Mouse (Mus musculus): ENCODE measurements around the gene Lancl1. TPM values are rescaled to one million over a fixed set of nuclear protein-coding genes. Genes with fewer than 3 reads are reported as not detected.

Gene Lancl1
- polyA plus RNA-seq, 1 experiment from 2014 or later = 23.4 TPM

- H3K4me2 ChIP-seq = no peak overlapping the region
- no peak overlapping the region for H3K4me3 ChIP-seq (replicated peaks)
- ATAC-seq (ENCODE audit: insufficient read depth) = no peak
- WGBS (ENCODE audit: insufficient replicate concordance) = 29% methylated on average over 1 of the region's 1 CpGs
- H3K27ac ChIP-seq (replicated peaks) = no peak overlapping the region
- no peaks in the 10 kb centered on the region for H3K27me3 ChIP-seq
- H3K36me3 ChIP-seq (replicated peaks) = no peaks in the 10 kb centered on the region
- H3K9me3 ChIP-seq (replicated peaks) = no peaks in the 10 kb centered on the region
- H3K4me1 ChIP-seq (replicated peaks) = peaks cover 4% of the 10 kb centered on the region; the same call in 1 of the 2 replicates
- H3K9ac ChIP-seq = no peak overlapping the region
Observed at GRCm38 (mm10) chr1:67045100-67045499, 6.4 kb upstream of the Lancl1 start.

DNA sequence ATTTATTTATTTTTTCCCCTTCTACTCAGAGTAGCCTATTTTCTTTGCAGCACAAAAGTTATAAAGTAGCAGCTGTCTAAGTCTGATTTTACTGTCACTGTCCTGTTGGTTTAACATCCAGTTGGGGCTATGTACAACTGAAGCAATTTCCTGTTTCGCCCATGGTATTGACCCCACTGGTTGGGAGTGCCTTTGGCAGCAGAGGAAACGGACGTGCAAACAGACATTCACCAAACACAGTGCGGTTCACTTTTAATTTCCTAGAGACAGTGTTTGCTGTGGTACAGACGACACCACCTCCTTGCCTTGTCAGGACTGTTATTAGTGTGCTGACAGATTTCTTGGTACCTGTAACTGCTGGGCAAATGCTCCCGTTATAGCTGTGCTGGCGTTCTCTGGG lies 3.9 kb upstream of the Lancl1 start:
- H3K4me2 ChIP-seq = no peak overlapping the region
- no peak overlapping the region for H3K4me3 ChIP-seq (replicated peaks)

DNA sequence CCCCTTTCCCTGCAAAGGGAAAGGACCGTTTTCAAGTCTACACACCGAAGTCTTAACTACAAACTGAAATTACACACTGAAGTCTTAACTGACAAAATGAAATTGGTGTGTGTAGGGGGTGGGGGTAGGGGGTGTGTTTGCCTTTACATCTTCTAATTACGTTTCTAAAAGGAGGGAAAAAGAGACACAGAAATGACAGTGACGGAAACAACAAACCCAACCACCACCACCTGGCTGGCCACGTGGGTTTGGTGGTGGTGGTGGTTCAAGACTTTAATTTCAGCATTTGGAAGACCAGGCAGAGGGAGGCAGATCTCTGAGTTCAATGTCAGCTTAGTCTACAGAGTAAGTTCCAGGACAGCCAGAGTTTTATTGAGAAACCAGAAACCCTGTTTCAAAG lies 411 bp upstream of the Lancl1 start:
- Histone ChIP-seq H3K27ac (replicated peaks) (no peak overlapping the region), H3K4me1 (replicated peaks) (peaks cover 24% of the 10 kb centered on the region), H3K4me2 (peak overlapping the region; percentile 86), H3K4me3 (replicated peaks) (peak overlapping the region; percentile 93), H3K9ac (peak overlapping the region; percentile 79), H3K9me3 (replicated peaks) (no peaks in the 10 kb centered on the region), H3K27me3 (no peaks in the 10 kb centered on the region), H3K36me3 (replicated peaks) (no peaks in the 10 kb centered on the region)
- ATAC-seq (ENCODE audit: insufficient read depth) = no peak
- 2% methylated on average over 5 of the region's 5 CpGs for WGBS (ENCODE audit: insufficient replicate concordance)

More for the DNA sequence above, 3.9 kb upstream of the Lancl1 start:
- Histone ChIP-seq H3K4me1 (replicated peaks) (peaks cover 20% of the 10 kb centered on the region), H3K9me3 (replicated peaks) (no peaks in the 10 kb centered on the region), H3K9ac (no peak overlapping the region), H3K27me3 (no peaks in the 10 kb centered on the region), H3K36me3 (replicated peaks) (no peaks in the 10 kb centered on the region), H3K27ac (replicated peaks) (no peak overlapping the region)
- no peak for ATAC-seq (ENCODE audit: insufficient read depth)
- 38% methylated on average over 7 of the region's 7 CpGs for WGBS (ENCODE audit: insufficient replicate concordance)

GRCm38 (mm10) chr1:67037198-67037597 lies 1.5 kb downstream of the Lancl1 start:
- H3K27me3 ChIP-seq = no peaks in the 10 kb centered on the region
- H3K27ac ChIP-seq (replicated peaks) = no peak overlapping the region
- ATAC-seq (ENCODE audit: insufficient read depth) = no peak
- no peak overlapping the region for H3K9ac ChIP-seq
- no peak overlapping the region for H3K4me3 ChIP-seq (replicated peaks)
- peaks cover 20% of the 10 kb centered on the region for H3K4me1 ChIP-seq (replicated peaks)
- H3K36me3 ChIP-seq (replicated peaks) = peaks cover 10% of the 10 kb centered on the region
- no peaks in the 10 kb centered on the region for H3K9me3 ChIP-seq (replicated peaks)
- no peak overlapping the region for H3K4me2 ChIP-seq

DNA sequence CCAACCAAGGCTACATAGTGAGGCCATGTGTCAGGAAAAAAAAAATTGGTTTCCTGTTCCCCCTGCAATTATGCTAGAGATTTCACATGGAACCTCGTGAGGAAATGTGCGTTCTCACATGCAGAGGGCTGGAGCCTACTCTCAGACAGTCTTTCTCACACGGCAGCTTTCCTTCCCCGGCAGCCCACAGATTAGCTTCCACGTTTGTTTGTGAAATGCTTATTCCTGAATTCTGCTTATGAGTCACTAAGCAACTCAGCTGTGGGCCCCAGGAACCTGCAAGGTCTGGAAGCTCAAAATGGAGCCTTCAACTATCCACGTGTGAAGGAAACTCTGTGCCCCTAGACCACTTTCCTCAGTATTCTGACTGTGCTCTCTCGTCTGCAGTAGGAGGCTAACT lies 5.4 kb downstream of the Lancl1 start:
- no peak overlapping the region for H3K4me2 ChIP-seq
- ATAC-seq (ENCODE audit: insufficient read depth) = no peak
- peaks cover 11% of the 10 kb centered on the region for H3K4me1 ChIP-seq (replicated peaks)
- no peaks in the 10 kb centered on the region for H3K9me3 ChIP-seq (replicated peaks)
- WGBS (ENCODE audit: insufficient replicate concordance) = 63% methylated on average over 7 of the region's 7 CpGs
- H3K9ac ChIP-seq = no peak overlapping the region
- peaks cover 19% of the 10 kb centered on the region for H3K36me3 ChIP-seq (replicated peaks)
- H3K27me3 ChIP-seq = no peaks in the 10 kb centered on the region
- H3K27ac ChIP-seq (replicated peaks) = no peak overlapping the region
- no peak overlapping the region for H3K4me3 ChIP-seq (replicated peaks)

GRCm38 (mm10) chr1:67026927-67027511 lies 11.7 kb downstream of the Lancl1 start:
- Histone ChIP-seq H3K4me2 (no peak overlapping the region), H3K27me3 (no peaks in the 10 kb centered on the region), H3K36me3 (replicated peaks) (peaks cover 9% of the 10 kb centered on the region; the same call in 1 of the 2 replicates), H3K9ac (no peak overlapping the region), H3K9me3 (replicated peaks) (no peaks in the 10 kb centered on the region), H3K27ac (replicated peaks) (no peak overlapping the region), H3K4me3 (replicated peaks) (no peak overlapping the region), H3K4me1 (replicated peaks) (no peaks in the 10 kb centered on the region)
- WGBS (ENCODE audit: insufficient replicate concordance) = 73% methylated on average over 6 of the region's 6 CpGs
- ATAC-seq (ENCODE audit: insufficient read depth) = 0 out of 2 replicates have a peak, but pooled peaks have one; percentile 25

DNA sequence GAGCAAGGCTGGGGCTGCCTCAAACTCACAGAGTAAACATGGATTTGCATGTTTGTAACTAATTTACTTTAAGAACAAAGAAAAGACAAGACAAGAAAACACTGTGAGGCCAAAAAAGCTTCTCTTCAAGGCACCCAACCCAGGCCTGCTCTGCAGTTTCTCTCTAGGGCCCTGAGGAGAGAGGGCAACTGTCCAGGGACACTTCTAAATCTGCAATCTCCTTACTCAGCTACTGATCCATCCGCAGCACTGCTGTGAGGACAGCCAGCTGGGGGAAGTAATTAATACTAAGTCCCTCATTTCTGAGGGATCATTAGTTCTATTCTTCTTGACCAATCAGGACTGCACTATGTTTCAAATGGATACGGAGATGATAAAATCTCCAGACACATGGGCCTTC lies 12.5 kb downstream of the Lancl1 start:
- peaks cover 7% of the 10 kb centered on the region; the same call in 1 of the 2 replicates for H3K36me3 ChIP-seq (replicated peaks)
- no peak overlapping the region for H3K27ac ChIP-seq (replicated peaks)
- H3K4me1 ChIP-seq (replicated peaks) = no peaks in the 10 kb centered on the region
- no peak overlapping the region for H3K9ac ChIP-seq
- H3K4me2 ChIP-seq = no peak overlapping the region
- H3K4me3 ChIP-seq (replicated peaks) = no peak overlapping the region
- no peak for ATAC-seq (ENCODE audit: insufficient read depth)
- H3K9me3 ChIP-seq (replicated peaks) = no peaks in the 10 kb centered on the region
- 68% methylated on average over 2 of the region's 2 CpGs for WGBS (ENCODE audit: insufficient replicate concordance)
- H3K27me3 ChIP-seq = no peaks in the 10 kb centered on the region

DNA sequence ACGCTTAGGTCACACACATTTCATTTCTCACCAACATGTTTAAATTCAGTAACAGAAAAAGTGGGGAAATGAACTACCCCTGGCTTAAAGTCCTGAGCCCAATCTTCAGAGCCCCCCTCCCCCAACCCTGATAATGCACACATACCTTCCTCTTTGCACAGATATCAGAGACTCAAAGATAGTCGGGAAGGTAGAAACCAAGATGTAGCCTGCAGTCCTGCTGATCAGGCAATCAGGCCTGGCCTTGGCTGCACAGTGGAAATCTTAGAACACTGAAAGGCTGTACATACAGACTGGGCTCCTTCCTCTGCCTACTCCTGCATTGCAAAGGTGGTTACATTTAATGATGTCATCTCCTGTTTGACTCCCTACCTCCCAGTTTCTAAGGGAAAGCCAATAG lies 15.9 kb downstream of the Lancl1 start:
- no peaks in the 10 kb centered on the region for H3K9me3 ChIP-seq (replicated peaks)
- no peak overlapping the region for H3K4me3 ChIP-seq (replicated peaks)
- H3K27me3 ChIP-seq = no peaks in the 10 kb centered on the region
- no peak overlapping the region for H3K27ac ChIP-seq (replicated peaks)
- ATAC-seq (ENCODE audit: insufficient read depth) = no peak
- WGBS (ENCODE audit: insufficient replicate concordance) = 64% methylated on average over 2 of the region's 2 CpGs
- no peak overlapping the region for H3K9ac ChIP-seq
- no peak overlapping the region for H3K4me2 ChIP-seq
- H3K36me3 ChIP-seq (replicated peaks) = no peaks in the 10 kb centered on the region; the same call in 1 of the 2 replicates
- H3K4me1 ChIP-seq (replicated peaks) = no peaks in the 10 kb centered on the region

DNA sequence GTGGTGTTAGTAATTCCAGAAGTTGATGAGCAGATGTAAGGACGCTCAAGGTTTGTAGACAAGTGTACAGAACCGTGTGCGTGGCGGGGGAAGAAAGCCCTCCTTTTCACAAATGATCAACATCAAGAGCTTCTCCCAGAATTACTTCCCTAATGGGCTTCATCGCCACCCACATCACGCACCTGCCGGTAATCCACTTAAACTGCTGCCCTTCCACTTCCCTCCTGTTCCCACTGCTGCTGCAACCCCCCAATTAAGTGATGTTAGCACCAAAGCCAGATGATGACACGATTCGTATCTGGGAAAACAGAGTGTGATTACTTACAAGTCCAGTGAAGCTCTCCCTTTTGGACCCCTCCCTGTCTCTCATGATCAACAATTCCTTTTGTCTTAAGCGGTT lies 16.6 kb downstream of the Lancl1 start:
- Histone ChIP-seq H3K27ac (replicated peaks) (no peak overlapping the region), H3K9me3 (replicated peaks) (no peaks in the 10 kb centered on the region), H3K9ac (no peak overlapping the region), H3K27me3 (no peaks in the 10 kb centered on the region), H3K4me3 (replicated peaks) (no peak overlapping the region), H3K4me2 (no peak overlapping the region), H3K4me1 (replicated peaks) (no peaks in the 10 kb centered on the region), H3K36me3 (replicated peaks) (no peaks in the 10 kb centered on the region; the same call in 1 of the 2 replicates)
- no peak for ATAC-seq (ENCODE audit: insufficient read depth)
- WGBS (ENCODE audit: insufficient replicate concordance) = 77% methylated on average over 10 of the region's 10 CpGs

GRCm38 (mm10) chr1:67020637-67021161 lies 18.0 kb downstream of the Lancl1 start:
- no peaks in the 10 kb centered on the region for H3K9me3 ChIP-seq (replicated peaks)
- no peaks in the 10 kb centered on the region; the same call in 1 of the 2 replicates for H3K36me3 ChIP-seq (replicated peaks)
- H3K9ac ChIP-seq = no peak overlapping the region
- H3K4me2 ChIP-seq = no peak overlapping the region
- H3K27me3 ChIP-seq = no peaks in the 10 kb centered on the region
- H3K27ac ChIP-seq (replicated peaks) = no peak overlapping the region
- H3K4me1 ChIP-seq (replicated peaks) = no peaks in the 10 kb centered on the region
- H3K4me3 ChIP-seq (replicated peaks) = no peak overlapping the region
- ATAC-seq (ENCODE audit: insufficient read depth) = no peak
- 76% methylated on average over 13 of the region's 13 CpGs for WGBS (ENCODE audit: insufficient replicate concordance)

- no peaks in the 10 kb centered on the region for H3K4me1 ChIP-seq (replicated peaks)
- no peaks in the 10 kb centered on the region; the same call in 1 of the 2 replicates for H3K36me3 ChIP-seq (replicated peaks)
- no peak overlapping the region for H3K4me2 ChIP-seq
- WGBS (ENCODE audit: insufficient replicate concordance) = 70% methylated on average over 13 of the region's 13 CpGs
- no peaks in the 10 kb centered on the region for H3K9me3 ChIP-seq (replicated peaks)
- H3K27ac ChIP-seq (replicated peaks) = no peak overlapping the region
- ATAC-seq (ENCODE audit: insufficient read depth) = no peak
- H3K27me3 ChIP-seq = no peaks in the 10 kb centered on the region
- no peak overlapping the region for H3K4me3 ChIP-seq (replicated peaks)
- no peak overlapping the region for H3K9ac ChIP-seq
Observed at GRCm38 (mm10) chr1:67017101-67017870, 21.4 kb downstream of the Lancl1 start.

Measured in liver, embryonic 15.5 days (tissue).